Mouse (Mus musculus): ENCODE results near the gene Asphd1. TPM values are rescaled to one million over a fixed set of nuclear protein-coding genes. Genes with fewer than 3 reads are reported as not detected.
A peak's percentile ranks its signal among the peaks of the same experiment; 100 is the strongest.
"Not testable (repeated sequence)": the region's sequence is repeated elsewhere in the genome, so short reads cannot be mapped to it uniquely, and the experiment has no call there.

The Asphd1 gene
- total RNA-seq, 4 experiments from 2014 or later, result 0.19 TPM; not detected in 3

DNA sequence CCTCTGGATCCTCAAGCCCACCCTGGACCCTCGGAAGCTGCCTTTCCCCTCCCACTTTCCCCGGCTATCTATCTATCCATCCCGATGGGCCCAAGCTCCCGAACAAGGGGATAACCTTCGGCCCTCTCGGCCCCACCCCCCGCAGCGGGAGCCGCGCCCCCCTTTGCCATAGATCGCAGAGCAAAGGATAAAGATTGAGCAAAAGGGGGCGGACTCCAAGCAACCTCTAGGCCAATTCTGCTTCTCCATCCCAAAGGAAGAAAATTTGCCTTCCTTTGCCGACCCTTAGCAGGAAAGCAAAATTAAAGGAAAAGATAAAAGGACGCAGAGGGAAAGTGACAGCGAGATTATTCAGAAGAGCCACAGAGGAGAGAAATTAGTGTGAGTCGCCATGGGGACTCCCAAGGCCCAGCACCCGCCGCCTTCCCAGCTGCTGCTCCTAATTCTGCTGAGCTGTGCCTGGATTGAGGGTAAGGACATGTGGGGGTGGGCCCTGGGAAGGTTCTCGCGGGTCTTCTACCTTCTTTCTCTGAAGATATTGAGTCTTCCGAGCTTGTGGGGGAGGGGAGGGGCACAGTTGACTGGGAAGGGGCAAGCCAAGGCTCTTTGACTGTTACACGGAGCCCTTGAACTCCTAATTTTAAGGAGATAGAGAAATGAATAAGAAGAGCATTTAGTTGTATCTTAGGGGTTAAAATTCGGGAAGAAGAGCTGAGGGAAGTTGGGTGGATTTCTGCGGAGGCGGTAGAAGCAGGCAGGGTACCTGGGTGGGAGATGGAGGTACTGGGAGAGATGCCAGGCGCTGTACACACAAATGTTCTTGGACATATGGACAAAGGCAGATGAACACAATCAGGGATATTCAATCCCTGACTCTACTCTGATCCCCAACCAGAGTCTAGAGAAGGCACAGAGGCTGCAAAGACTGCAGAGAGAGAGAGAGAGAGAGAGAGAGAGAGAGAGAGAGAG is 1.5 kb upstream of the Asphd1 start:
- DNase-seq (ENCODE audit: low spot score), result no peak

DNA sequence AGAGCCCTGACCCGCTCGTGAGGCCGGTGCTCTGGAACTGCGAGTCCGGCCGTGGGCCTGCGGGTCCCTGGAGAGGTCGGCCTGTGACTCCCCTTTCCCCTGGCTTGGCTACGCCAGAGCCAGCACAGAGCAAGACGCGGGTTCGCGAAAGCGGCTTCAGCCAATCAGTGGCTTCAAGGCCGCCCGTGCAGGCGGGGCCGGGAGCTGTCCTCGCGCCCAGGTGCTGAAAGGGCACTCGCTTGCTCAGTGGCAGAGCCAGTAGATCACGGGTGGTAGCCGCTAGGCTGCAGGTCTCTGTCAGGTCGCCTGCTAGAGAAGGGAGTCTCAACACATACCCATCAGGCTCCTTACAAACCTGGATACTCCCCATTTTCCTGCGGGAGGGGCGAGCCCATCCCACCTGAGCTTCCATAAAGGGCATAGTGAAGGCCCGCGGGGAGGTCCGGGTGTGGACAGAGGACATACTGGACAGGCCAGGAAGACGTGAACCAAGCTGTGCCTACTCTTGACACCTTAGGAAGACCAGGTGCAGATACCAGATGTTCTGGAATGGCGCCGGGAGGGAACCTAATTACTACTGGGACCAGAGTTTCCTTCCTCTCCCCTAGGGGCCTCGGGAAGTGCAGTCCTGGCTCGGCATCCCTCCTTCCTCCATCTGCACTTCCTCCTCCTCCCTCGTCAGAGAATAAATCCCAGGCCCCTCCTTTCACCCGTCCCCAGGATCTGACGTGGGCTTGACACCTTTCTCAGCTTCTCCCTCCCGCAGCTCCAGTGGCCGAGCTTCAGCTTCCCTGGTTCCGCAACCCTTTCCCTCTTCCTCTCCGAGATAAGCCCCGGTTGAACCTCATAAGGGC is 638 bp upstream of the Asphd1 start, which contains the start of gene Sez6l2:
Sez6l2 (plus strand) TSS at position 771 of the 854 bp plus-strand sequence.
- DNase-seq (ENCODE audit: low spot score), result peak; percentile 77

DNA sequence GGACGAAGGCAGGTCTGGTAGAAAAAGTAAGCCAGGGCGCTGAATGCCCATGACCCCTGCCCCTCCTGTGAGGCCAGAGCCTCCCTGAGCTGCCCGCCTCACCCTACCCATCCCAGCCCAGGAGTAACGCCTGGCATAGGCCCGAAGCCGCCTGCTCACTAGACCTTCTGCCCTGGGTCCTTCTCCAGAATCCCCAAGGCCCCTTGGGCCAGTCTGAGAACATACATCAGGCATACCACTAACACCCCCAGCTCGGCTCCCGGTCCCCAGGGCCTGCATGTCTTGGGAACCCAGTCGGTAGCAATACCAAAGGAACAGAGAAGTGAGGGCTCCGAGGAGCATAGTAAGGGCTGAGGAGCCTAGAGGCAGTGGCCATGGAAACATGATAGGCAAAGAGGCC is 756 bp downstream of the Asphd1 start:
- DNase-seq (ENCODE audit: low spot score), result no peak

DNA sequence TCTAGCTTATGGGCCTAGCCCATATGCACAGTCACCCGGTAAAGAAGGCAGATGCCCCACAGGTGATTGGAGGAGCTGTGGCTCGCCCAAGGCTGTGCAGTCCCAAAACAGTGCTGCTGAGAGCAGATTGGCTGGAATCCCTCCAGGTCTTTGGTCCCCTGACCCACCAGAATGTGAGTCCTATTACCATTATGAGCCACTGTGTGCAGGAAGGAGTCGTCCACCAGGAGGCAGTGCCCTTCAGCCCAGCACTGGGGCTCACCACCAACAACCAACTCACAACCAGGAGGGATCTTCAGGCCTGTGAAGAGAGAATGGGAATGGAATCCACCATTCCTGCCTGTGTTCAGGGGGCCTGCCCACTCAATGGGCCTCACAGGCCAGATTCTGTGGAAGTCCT is 2.9 kb downstream of the Asphd1 start:
- DNase-seq (ENCODE audit: low spot score), result no peak

DNA sequence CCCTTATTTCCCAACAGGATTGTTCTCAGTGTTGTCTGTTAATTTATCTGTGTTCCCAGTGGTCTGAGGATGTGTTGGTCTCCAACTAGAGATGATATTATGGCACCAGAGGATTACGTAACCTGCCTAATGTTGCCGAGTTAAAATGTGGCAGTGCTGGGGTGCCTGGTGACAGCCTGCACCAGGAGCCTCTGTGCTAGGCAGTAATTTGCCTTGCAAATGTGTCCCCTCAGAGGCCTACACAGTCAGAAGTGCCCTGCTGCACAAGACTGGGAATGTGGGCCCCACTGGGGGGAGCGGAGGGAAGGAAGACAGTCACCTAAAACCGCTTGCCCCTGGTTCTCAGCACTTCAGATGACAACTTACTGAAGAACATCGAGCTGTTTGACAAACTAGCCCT is 7.6 kb downstream of the Asphd1 start:
- DNase-seq (ENCODE audit: low spot score), result no peak

DNA sequence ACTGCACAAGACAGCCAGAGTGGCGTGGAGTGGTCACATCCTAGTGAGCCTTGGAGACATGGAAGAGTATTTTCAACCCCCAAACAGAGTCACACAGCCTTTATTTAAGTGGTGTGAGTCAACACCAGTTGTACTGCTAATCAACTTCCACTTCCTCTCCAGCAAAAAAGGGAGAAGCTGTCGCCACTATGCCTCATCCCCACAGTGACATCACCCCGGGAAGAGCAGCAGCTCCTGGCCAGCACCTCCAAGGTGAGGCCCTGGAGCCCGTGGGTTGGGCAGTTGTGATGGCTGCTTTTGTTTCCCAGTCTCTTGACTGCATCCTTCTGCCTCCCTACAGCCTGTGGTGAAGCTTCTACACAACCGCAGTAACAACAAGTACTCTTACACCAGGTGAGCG is 8.2 kb downstream of the Asphd1 start:
- no peak for DNase-seq (ENCODE audit: low spot score)

DNA sequence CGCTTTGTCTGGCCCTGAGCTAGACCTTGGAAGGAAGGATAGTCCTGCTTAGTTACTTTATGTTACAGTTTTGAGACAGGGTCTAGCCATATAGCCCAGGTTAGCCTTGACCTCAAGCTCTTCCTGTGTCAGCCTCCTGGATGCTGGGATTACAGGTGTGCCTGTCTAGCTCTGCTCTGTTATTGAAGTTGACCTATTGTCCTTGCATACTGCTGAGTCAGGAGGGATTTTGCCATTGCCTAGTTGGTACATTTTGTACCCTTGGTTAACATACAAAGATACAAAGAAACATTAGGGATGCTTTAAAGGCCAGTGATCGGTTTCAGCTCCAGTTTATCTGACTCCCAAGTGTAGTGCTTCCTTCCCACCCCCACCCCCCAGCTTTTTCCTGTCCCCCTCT is 16.7 kb downstream of the Asphd1 start:
- no peak for DNase-seq (ENCODE audit: low spot score)

DNA sequence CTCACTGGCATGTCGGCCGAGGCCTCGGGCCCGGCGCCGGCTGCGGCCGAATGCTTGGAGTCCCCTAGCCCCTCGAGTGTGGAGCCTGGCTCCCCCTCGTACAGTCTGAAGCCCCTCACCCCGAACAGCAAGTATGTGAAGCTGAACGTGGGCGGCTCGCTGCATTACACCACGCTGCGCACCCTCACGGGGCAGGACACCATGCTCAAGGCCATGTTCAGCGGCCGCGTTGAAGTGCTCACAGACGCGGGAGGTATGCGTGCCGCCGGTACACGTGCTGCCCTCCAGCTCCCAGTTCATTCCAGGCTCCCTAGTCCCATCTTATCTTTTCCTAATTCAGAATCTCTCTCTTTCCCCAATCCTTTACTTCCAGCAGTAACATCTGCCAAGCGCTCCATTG is 20.3 kb downstream of the Asphd1 start:
- DNase-seq (ENCODE audit: low spot score), result no peak

DNA sequence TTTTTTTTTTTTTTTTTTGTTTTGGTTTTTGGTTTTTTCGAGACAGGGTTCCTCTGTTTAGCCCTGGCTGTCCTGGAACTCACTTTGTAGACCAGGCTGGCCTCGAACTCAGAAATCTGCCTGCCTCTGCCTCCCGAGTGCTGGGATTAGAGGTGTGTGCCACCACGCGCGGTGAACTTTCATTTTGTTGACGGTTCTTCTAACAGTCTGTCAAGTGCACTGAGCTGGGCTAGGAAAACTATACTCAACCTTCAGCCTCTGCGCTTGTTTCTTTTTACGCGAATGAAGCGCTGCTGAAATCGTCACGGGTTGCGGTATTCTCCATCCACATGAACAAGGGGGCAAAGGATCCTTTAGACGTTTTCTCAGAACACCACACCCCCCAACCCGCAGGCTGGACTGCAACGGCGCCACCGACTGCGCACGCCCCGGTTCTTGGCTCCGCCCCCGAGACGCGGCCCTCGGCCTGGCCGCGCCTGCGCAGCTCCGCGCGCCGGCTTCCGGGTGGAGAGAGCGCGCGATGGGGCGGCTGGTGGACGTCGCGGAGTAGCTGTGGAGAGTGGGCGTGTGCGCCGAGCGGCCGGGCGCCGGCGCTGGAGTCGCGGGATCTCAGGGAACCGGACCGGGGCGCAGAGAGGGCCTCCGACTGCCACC is 20.9 kb downstream of the Asphd1 start, which contains the start of gene Kctd13:
Kctd13 (plus strand) TSS at position 496 of the 654 bp plus-strand sequence.
- DNase-seq (ENCODE audit: low spot score), result peak; percentile 91

DNA sequence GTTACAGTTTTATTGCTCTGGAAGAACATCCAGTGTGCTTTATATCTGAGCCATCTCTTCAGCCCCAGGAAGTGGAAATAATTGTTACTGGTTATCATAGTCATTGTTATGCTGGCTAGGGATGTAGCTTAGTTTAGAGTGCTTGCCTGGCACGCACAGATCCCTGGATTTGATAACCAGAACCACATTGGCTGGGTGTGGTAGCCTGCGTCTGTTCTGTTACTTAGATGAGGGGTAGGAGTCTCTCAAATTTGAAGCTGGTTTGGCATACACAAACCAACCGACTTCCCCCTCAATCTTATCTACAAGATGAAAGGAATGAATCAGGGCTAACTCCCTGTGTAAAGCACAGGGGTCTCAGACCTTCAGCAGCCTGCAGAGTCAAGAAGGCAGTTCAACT is 23.1 kb downstream of the Asphd1 start:
- DNase-seq (ENCODE audit: low spot score), result no peak

DNA sequence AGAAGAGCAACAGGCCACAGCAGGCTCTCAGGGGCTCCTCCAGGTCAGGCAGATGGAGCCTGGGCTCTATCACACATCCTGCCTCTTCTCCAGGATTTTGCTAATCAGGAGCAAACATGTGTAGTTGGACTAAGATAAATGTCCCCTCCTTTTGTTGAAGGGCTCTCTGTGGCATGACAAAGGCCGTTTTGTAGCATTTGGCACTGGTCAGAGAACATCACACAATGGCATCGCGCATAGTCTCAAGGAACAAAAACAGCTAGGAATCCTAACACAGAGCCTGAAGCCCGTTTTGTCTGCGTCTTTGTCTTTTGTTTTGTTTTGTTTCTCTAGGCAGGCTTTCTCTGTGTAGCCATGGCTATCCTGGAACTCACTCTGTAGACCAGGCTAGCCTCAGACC is 25.4 kb downstream of the Asphd1 start:
- no peak for DNase-seq (ENCODE audit: low spot score)

DNA sequence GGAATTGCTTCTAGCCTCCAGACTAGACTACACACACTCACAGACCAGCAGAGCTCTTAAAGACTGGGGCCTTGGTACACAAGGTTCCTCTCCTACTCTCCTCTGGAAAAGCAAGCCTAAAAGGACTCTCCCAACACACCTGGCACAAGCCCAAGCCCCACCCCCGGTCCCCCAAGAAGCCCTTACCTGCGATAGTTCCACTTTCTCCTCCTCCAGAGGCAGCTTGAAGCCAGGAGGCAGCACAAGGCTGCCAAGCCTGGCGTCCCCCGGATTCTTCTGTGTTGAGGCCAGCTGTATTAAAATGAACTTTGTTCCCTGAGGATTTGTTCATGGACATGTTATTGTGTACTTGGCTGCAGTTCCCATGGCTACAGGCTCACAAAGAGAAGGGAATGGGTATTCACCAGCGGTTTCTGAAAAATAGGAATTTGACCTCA is 26.7 kb downstream of the Asphd1 start, which contains the start of gene Tmem219:
Tmem219 (minus strand) TSS at position 294 of the 437 bp plus-strand sequence.
- peak; percentile 63 for DNase-seq (ENCODE audit: low spot score)

DNA sequence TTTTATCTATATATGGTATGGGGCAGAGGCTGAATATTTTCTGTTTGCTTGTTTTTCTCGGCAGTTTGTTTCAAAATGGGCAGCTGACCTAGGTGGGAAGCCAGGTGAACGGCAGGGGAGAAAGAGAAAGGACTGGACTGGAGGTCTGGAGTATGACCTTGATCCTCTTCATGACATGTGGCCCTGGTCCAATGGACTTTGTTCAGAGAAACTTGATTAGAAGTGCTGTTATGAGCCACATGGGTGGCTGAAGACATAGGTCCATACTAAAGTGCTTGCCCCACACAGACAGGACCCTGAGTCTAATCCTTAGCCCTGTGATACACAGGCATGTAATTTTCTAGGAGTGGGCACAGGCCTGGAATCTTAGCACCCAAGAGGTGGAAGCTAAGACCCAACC is 27.8 kb downstream of the Asphd1 start:
- DNase-seq (ENCODE audit: low spot score), result no peak

DNA sequence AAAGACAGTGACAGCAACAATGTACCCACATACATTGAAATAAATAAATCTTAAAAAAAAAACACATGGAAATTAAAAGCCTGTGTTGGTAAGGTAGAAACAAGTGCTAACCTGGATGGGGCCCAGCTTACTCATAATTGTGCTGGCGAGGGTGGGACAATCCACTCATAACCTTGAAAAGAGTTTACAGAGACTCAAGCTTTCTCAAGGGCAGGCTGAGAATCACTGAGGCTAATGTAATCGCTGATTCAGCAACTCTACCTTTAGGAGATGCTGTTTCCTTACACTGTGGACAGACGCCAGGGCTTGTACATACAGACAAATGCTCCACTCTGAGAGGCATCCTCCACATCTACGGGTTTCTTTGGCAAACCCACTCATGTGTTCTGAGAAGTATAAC is 29.4 kb downstream of the Asphd1 start:
- no peak for DNase-seq (ENCODE audit: low spot score)

DNA sequence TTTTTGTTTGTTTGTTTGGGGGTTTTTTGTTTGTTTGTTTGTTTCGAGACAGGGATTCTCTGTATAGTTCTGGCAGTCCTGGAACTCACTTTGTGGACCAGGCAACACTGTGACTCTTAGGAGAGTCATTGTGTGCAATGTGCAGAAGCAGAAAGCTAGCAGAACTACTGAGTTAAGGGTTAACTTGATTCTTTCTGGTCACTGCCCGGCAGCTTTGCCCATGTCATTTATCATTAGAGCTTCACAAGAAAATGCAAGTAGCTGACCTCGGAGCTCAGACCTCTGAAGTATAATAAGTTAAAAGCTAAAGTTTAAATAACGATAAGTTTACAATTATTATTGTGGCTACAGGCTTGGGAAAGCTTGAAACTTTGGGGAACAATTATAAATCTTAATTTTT is 31.0 kb downstream of the Asphd1 start:
- not testable (repeated sequence) for DNase-seq (ENCODE audit: low spot score)

DNA sequence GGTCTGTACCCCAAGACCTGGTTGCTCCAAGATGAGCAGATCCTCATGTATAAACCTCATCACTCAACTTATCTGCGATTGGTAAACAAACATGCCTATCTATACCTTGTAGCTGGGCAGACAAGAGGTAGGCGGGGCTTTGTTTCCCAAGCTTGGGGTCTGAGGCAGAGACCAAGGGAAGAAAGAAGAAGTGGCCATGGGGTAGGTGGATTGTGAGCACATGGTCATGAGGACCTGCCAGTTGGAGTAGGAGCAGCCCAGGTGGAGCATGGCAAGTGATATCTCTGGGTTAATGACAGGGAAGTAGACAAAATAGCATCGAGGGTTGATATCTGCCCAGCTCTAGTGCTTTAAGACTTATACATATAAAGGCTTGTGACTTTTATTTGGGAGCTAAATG is 34.5 kb downstream of the Asphd1 start:
- no peak for DNase-seq (ENCODE audit: low spot score)

DNA sequence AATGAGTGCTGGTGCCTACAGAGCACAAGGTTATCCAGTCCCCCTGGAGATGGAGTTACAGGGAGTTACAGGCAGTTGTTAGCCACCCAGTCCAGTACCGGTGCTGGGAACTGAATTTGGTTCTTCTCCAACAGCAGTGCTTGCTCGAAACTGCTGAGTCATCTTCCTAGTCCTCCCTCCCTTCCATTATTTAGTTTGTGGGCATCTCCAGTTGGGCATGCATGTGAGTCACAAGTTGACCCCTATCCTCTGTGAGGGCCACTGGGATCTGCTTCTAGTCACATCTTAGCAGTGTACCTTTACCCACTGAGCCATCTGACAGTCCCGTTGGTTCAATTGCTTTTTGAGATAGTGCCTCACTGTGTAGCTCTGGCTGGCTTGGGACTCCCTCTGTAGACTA is 43.8 kb downstream of the Asphd1 start:
- no peak for DNase-seq (ENCODE audit: low spot score)

DNA sequence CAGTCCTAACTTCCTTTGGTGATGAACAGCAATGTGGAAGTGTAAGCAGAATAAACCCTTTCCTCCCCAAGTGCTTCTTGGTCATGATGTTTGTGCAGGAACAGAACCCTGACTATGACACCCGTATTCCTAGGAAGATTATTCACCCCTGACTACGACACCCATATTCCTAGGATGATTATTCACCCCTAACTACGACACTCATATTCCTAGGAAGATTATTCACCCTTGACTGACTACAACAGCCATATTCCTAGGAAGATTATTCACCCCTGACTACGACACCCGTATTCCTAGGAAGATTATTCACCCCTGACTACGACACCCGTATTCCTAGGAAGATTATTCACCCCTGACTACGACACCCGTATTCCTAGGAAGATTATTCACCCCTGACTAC is 49.6 kb downstream of the Asphd1 start:
- DNase-seq (ENCODE audit: low spot score), result not testable (repeated sequence)

DNA sequence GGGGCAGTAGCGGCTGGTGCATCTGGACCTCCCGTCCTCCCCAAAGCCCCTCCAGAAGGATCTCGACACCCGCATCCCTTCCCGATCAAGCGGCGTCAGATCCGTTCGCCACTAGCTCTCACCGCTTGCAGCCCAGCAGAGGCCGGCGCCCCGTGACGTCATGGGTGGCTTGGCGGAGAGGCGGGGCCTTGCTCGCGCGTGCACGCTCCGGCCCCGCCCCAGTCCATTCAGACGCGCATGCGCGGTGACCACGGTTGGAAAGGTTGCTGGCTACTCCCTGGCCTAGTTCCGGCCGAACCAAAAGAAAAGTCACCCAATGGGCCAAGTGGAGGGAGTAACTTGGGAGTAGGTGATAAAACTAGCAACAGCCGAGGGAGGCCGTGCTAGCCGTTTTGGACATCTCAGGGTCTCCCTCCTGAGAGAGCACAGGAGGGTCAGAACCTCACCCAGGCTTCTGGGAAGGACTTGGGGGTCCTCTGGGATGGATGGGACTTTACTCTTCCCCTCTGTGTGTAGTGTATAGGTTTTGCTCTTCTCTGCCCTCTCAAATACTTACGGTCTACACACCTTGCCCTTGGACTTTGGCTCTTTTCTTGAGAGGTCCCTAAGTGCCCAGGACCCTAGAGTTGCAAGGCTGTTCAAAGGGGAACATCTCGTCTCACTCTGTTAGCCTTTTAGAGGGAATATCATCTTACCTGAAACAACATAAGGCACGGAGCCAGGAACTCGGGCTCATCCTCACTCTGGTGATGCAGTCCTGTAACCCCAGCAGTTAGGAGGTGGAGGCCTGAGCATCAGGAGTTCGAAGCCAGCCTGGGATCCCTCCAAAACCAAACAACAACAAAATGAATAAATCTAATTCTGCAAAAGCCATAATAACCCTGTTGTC is 51.0 kb downstream of the Asphd1 start:
- DNase-seq (ENCODE audit: low spot score), result peak; percentile 96

DNA sequence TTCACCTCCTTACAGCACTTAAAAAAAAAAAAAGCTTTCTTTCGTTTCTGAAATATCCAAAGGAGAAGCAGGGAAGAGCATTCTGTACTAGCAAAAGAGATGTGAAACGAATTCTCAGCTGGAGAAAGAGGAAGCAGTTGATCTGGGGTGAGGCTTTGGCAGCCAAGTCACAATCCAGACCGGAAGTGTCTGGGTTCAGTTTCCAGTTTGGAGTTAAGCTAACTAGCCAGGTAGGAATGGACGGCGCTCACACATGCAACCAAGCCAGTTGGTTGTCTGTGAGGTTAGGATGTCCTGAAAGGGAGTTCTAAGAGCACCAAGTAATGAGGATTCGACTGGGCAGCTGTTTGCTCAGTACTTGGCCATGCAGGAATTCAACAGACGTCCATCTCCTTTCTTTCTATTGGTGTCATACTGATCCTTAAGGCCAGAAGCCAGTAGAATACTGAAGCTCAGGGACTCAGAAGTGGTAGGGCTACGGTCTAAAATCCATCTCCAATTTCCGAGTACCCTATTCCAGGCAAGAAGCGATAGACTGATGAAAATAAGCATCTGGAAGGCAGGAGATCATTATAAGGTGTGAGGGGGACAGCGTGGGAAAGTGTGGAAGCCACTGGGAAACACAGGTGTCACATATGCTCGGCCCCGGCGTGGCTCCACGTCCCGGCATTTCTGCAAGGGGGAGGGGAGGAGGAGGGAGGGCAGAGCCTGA is 51.8 kb downstream of the Asphd1 start:
- DNase-seq (ENCODE audit: low spot score), result peak; percentile 77

All from heart, adult 8-10 months (tissue).